Mouse (Mus musculus) small intestine, adult 2 months (tissue): ENCODE results near the gene Iffo1. TPM values are rescaled to one million over a fixed set of nuclear protein-coding genes. Genes with fewer than 3 reads are reported as not detected.

ENCODE experiments used
- H3K27ac ChIP-seq: fragments of 200-500 bp; 2 replicates; pipeline ENCODE4 v1.5.1; 2012; ENCODE audit warnings: low read depth, low read length, control low read depth, inconsistent platforms; ENCODE audit not compliant: insufficient read depth
- H3K27me3 ChIP-seq: fragments of 200-500 bp; 2 replicates; pipeline ENCODE4 v1.6.1; 2012; ENCODE audit warnings: mild to moderate bottlenecking, moderate library complexity, low read length, inconsistent platforms; ENCODE audit not compliant: control insufficient read depth, insufficient read depth
- H3K36me3 ChIP-seq: fragments of 200-500 bp; 2 replicates; pipeline ENCODE4 v1.6.1; 2012; ENCODE audit warnings: mild to moderate bottlenecking, low read length, control low read depth, inconsistent platforms; ENCODE audit not compliant: control insufficient read depth, insufficient read depth
- H3K4me1 ChIP-seq: fragments of 200-500 bp; 2 replicates; pipeline ENCODE4 v1.6.1; 2012; ENCODE audit warnings: low read length, inconsistent platforms, mixed read lengths; ENCODE audit not compliant: control insufficient read depth, insufficient read depth, insufficient read length
- H3K4me3 ChIP-seq: fragments of 200-500 bp; 2 replicates; pipeline ENCODE4 v1.5.1; 2012; ENCODE audit warnings: low read depth, mild to moderate bottlenecking, control low read depth, inconsistent platforms, low read length, moderate library complexity
- CTCF ChIP-seq: fragments of 200-500 bp; IDR thresholded peaks from 2 replicates; pipeline ENCODE4 v1.5.1; 2012; ENCODE audit warnings: low read depth, mild to moderate bottlenecking, control low read depth, inconsistent platforms, low read length, moderate library complexity, mixed read lengths; ENCODE audit not compliant: insufficient replicate concordance, insufficient read length; ENCODE audit errors: extremely low read depth
- POLR2A ChIP-seq: fragments of 200-500 bp; IDR thresholded peaks from 2 replicates; pipeline ENCODE4 v1.6.1; 2012; ENCODE audit warnings: low read depth, mild to moderate bottlenecking, control low read depth, inconsistent platforms, low read length, moderate library complexity
- WGBS: fragments of 180-500 bp; shearing (Covaris S2); methylation state at CpG from one replicate; pipeline ENCODE4 v1.1.7; 2018; 5-methylcytosine and 5-hydroxymethylcytosine counted together
- polyA plus RNA-seq: library from polyadenylated mRNA; depleted of rRNA; stranded (reverse); fragments of >200 nt; gene quantifications from 2 replicates; pipeline ENCODE4 v1.2.3, GENCODE M21; 2012

Gene Iffo1
- polyA plus RNA-seq, 1 experiment, result 13.0 TPM

GRCm38 (mm10) chr6:125112553-125112952, 32.5 kb upstream of the Iffo1 start:
- H3K27me3 ChIP-seq, result no peaks in the 10 kb centered on the region
- TF ChIP-seq CTCF (no peak), POLR2A (no peak)
- peaks cover 86% of the 10 kb centered on the region for H3K36me3 ChIP-seq
- H3K27ac ChIP-seq, result no peak overlapping the region
- H3K4me3 ChIP-seq, result no peak overlapping the region
- H3K4me1 ChIP-seq, result no peaks in the 10 kb centered on the region
- 88% methylated on average over 11 of the region's 11 CpGs for WGBS

GRCm38 (mm10) chr6:125119387-125119786, 25.7 kb upstream of the Iffo1 start:
- H3K4me3 ChIP-seq, result no peak overlapping the region
- H3K27ac ChIP-seq, result no peak overlapping the region
- peaks cover 82% of the 10 kb centered on the region for H3K36me3 ChIP-seq
- WGBS, result 80% methylated on average over 8 of the region's 8 CpGs
- H3K27me3 ChIP-seq, result no peaks in the 10 kb centered on the region
- TF ChIP-seq POLR2A, result no peak
- TF ChIP-seq CTCF, result no peak
- no peaks in the 10 kb centered on the region for H3K4me1 ChIP-seq

- TF ChIP-seq POLR2A (no peak), CTCF (no peak)
- Histone ChIP-seq H3K4me1 (no peaks in the 10 kb centered on the region; the same call in 1 of the 2 replicates), H3K27ac (no peak overlapping the region), H3K4me3 (no peak overlapping the region), H3K27me3 (no peaks in the 10 kb centered on the region), H3K36me3 (peaks cover 46% of the 10 kb centered on the region)
- 89% methylated on average over 12 of the region's 12 CpGs for WGBS
These were observed 16.3 kb upstream of the Iffo1 start for GRCm38 (mm10) chr6:125128724-125129123.

GRCm38 (mm10) chr6:125129710-125130402, 15.2 kb upstream of the Iffo1 start:
- H3K36me3 ChIP-seq, result peaks cover 38% of the 10 kb centered on the region
- H3K4me1 ChIP-seq, result no peaks in the 10 kb centered on the region; the same call in 1 of the 2 replicates
- H3K27me3 ChIP-seq, result no peaks in the 10 kb centered on the region
- no peak overlapping the region for H3K27ac ChIP-seq
- 91% methylated on average over 20 of the region's 20 CpGs for WGBS
- TF ChIP-seq CTCF (no peak), POLR2A (no peak)
- no peak overlapping the region for H3K4me3 ChIP-seq

GRCm38 (mm10) chr6:125131302-125132156, 13.5 kb upstream of the Iffo1 start, which contains the start of gene Nop2:
Gene Nop2, plus strand, starts transcription at chr6:125131909.
- H3K27ac ChIP-seq, result peak within 1 kb of the TSS; percentile 96
- H3K27me3 ChIP-seq, result no peaks in the 10 kb centered on the region
- no peaks in the 10 kb centered on the region; the same call in 1 of the 2 replicates for H3K4me1 ChIP-seq
- TF ChIP-seq POLR2A (peak; percentile 54), CTCF (no peak)
- H3K4me3 ChIP-seq, result peak within 1 kb of the TSS; percentile 77
- WGBS, result under 1% methylated on average over 65 of the region's 66 CpGs
- H3K36me3 ChIP-seq, result peaks cover 32% of the 10 kb centered on the region

GRCm38 (mm10) chr6:125132470-125132869, 12.6 kb upstream of the Iffo1 start:
- H3K36me3 ChIP-seq, result peaks cover 41% of the 10 kb centered on the region
- TF ChIP-seq CTCF (no peak), POLR2A (no peak)
- no peak overlapping the region for H3K27ac ChIP-seq
- 2% methylated on average over 11 of the region's 11 CpGs for WGBS
- peak overlapping the region; percentile 77 for H3K4me3 ChIP-seq
- no peaks in the 10 kb centered on the region; the same call in 1 of the 2 replicates for H3K4me1 ChIP-seq
- no peaks in the 10 kb centered on the region for H3K27me3 ChIP-seq

- Histone ChIP-seq H3K4me1 (no peaks in the 10 kb centered on the region; the same call in 1 of the 2 replicates), H3K27ac (no peak overlapping the region), H3K4me3 (no peak overlapping the region), H3K27me3 (no peaks in the 10 kb centered on the region), H3K36me3 (peaks cover 59% of the 10 kb centered on the region)
- TF ChIP-seq CTCF (peak; percentile 64; the same call in 1 of the 2 replicates), POLR2A (no peak)
- WGBS, result 90% methylated on average over 19 of the region's 19 CpGs
These were observed 7.9 kb upstream of the Iffo1 start for GRCm38 (mm10) chr6:125137002-125137671.
